Mouse (Mus musculus) heart, adult 2 months (tissue): ENCODE measurements at regions not wholly inside any gene's neighbourhood (a gene's known extent, or its start where the extent isn't known, plus 50 kb on each side); places are given as distances from the start of the nearest gene placed in this dataset.

Experiments used
- CTCF ChIP-seq: fragments of 200-600 bp; IDR thresholded peaks from 2 replicates; pipeline ENCODE4 v1.8.1; 2022; ENCODE audit warnings: antibody characterized with exemption, mild to moderate bottlenecking, moderate library complexity
- POLR2A ChIP-seq: fragments of 200-500 bp; IDR thresholded peaks from 2 replicates; pipeline ENCODE4 v1.6.1; 2011; ENCODE audit warnings: mild to moderate bottlenecking, low read depth, low read length, control low read depth; ENCODE audit not compliant: insufficient read depth

DNA sequence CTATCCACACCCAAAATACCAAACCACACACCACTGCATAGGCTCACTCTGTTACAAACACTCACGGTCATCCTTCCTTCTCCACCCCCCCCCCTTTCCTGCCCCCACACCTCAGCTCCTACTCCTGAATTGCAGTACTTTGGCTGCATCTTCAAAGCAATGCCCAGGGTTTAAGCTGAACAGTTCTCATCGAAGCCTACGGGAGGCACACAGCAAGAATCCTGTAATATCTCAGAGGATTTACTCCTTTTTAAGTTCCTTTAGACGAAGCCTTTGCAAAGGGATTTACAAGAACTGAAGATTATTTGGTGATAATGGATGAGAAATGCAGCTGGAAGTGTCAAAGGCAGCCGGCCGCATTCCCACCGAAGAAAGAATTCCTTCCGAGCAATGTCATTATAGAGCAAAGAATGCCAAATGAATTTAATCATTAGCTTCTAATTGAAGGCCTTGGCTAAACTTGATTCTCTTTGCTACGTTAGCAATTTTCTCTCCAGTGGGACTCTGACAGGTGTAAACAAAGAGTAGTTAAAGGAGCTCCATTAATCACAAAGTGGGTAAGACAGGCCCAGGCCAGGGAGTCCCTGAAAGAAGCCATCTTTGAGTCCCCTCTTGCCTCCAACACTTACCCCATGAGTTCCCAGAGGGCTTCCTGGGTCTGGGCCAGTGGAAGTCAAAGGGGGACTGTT lies 180.6 kb upstream of the Rfx3 start:
- TF ChIP-seq CTCF, result no peak
- no peak for TF ChIP-seq POLR2A
